Mouse (Mus musculus) stomach, embryonic 16.5 days (tissue): ENCODE data around the gene Ranbp3. TPM values are rescaled to one million over a fixed set of nuclear protein-coding genes. Genes with fewer than 3 reads are reported as not detected.

Source experiments
- ATAC-seq: fragments of 200-750 bp; cut with Nextera tagmentation; 2 replicates; pipeline ENCODE4 v1.8.0; 2017; ENCODE audit warnings: moderate number of reproducible peaks, moderate TSS enrichment; ENCODE audit not compliant: insufficient read depth, low FRiP score
- H3K27ac ChIP-seq: fragments of 300-500 bp; sonication (generic); 2 replicates; pipeline ENCODE4 v1.5.1; 2014; ENCODE audit warnings: low read length
- H3K27me3 ChIP-seq: fragments of 300-500 bp; sonication (generic); 2 replicates; pipeline ENCODE4 v1.6.1; 2014; ENCODE audit warnings: low read length, control low read depth, mixed read lengths; ENCODE audit not compliant: control insufficient read depth, insufficient read depth
- H3K36me3 ChIP-seq: fragments of 300-500 bp; sonication (generic); 2 replicates; pipeline ENCODE4 v1.6.1; 2014; ENCODE audit warnings: low read length; ENCODE audit not compliant: control insufficient read depth, insufficient read depth
- H3K4me1 ChIP-seq: fragments of 300-500 bp; sonication (generic); 2 replicates; pipeline ENCODE4 v1.6.1; 2014; ENCODE audit warnings: low read length, control low read depth, mixed read lengths; ENCODE audit not compliant: control insufficient read depth, insufficient read depth
- H3K4me2 ChIP-seq: fragments of 300-500 bp; sonication (generic); 2 replicates; pipeline ENCODE4 v1.6.1; 2014; ENCODE audit warnings: low read depth, low read length, mixed read lengths
- H3K4me3 ChIP-seq: fragments of 300-500 bp; sonication (generic); replicated peaks from 2 replicates; pipeline ENCODE4 v1.5.1; 2014; ENCODE audit warnings: mild to moderate bottlenecking, low read length
- H3K9ac ChIP-seq: fragments of 300-500 bp; sonication (generic); 2 replicates; pipeline ENCODE4 v1.6.1; 2014; ENCODE audit warnings: low read length
- H3K9me3 ChIP-seq: fragments of 300-500 bp; sonication (generic); replicated peaks from 2 replicates; pipeline ENCODE4 v1.6.1; 2016; ENCODE audit warnings: low read length, control low read depth; ENCODE audit not compliant: control insufficient read depth
- WGBS: fragments of 180-500 bp; shearing (Covaris S2); extraction: QIAGEN DNeasy Blood & Tissue Kit; methylation state at CpG from one replicate; pipeline ENCODE4 v1.1.7; 2014; 5-methylcytosine and 5-hydroxymethylcytosine counted together
- polyA plus RNA-seq: library from polyadenylated mRNA; unstranded; fragments of >200 nt; fragmentation: Nextera tagmentation; extraction: Ambion mirVana; gene quantifications from 2 replicates; pipeline ENCODE4 v1.2.1, GENCODE M21; 2015

Ranbp3 gene
- polyA plus RNA-seq, 1 experiment from 2014 or later = 79.7 TPM

DNA sequence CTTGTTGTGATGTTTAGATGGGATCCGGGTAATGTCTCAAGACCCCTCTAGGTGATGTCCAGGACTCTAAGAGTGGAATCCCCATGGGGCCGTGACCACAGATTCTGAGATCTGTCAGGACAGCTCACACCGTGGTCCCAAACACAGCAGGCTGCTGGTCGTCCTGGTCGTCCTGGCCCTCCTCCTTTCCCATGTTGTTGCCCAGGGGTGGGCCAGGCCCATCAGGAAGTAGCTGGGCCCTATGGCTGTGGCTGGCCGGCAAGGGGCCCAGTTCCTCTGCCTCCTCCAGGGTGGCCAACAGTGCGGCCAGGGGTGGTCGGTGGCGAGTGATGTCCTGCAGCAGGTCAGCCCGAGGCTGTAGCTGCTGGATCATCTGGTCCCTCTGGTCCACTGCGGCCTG lies 42.3 kb downstream of the Ranbp3 start:
- Histone ChIP-seq H3K4me3 (no peak overlapping the region), H3K9me3 (no peaks in the 10 kb centered on the region), H3K9ac (peak overlapping the region; percentile 72), H3K27ac (no peak overlapping the region), H3K27me3 (no peaks in the 10 kb centered on the region), H3K36me3 (peaks cover 5% of the 10 kb centered on the region; the same call in 1 of the 2 replicates), H3K4me2 (0 out of 2 replicates have a peak overlapping the region, but pooled peaks have one; percentile 57), H3K4me1 (peaks cover 23% of the 10 kb centered on the region)
- no peak for ATAC-seq
- 57% methylated on average over 11 of the region's 11 CpGs for WGBS

- no peak for ATAC-seq
- Histone ChIP-seq H3K4me1 (peaks cover 23% of the 10 kb centered on the region), H3K9me3 (no peaks in the 10 kb centered on the region), H3K27ac (peak overlapping the region; percentile 50; the same call in 1 of the 2 replicates), H3K36me3 (no peaks in the 10 kb centered on the region), H3K4me3 (peak overlapping the region; percentile 93), H3K27me3 (no peaks in the 10 kb centered on the region), H3K4me2 (peak overlapping the region; percentile 57), H3K9ac (peak overlapping the region; percentile 72)
- 22% methylated on average over 22 of the region's 22 CpGs for WGBS
Measured at GRCm38 (mm10) chr17:56715914-56716654, 43.0 kb downstream of the Ranbp3 start.

DNA sequence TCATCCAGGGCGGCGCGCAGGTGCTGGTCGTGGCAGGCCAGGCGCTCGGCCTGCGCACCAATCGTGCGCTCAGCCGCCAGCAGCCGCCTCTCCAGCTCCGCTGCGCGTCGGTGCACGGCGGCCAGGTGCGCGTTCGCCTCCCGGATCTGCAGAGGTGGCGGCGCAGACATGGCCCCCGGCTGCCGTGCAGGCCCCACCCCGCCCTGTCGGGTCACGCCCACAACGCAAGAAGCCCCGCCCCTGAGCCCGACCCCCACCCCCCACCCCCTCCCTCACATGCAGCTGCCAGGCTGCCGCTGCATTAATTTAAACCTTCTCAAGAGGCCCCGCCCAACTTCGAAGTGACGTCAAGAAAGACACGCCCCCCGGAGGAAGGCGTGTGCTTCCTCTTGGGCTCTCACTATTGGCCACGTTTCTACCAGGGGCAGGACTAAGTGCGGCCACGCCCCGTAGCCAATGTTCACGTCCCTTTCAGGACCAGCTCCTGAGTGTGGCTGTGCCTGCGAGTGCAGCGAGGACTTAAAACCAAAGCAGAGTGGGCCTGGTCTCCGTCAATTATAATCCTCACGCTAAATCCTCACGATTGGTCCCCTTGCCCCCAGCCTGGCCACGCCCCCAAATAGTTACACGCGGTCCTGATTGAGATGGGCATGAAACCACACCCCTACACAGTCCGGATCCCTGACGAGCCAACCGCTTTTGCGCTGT lies 43.7 kb downstream of the Ranbp3 start:
- H3K4me1 ChIP-seq = peaks cover 23% of the 10 kb centered on the region
- H3K9me3 ChIP-seq = no peaks in the 10 kb centered on the region
- peak overlapping the region; percentile 88 for H3K27ac ChIP-seq
- H3K9ac ChIP-seq = peak overlapping the region; percentile 92
- H3K27me3 ChIP-seq = no peaks in the 10 kb centered on the region
- H3K4me2 ChIP-seq = peak overlapping the region; percentile 57
- ATAC-seq = peak; percentile 95
- WGBS = under 1% methylated on average over 54 of the region's 55 CpGs
- peak overlapping the region; percentile 93 for H3K4me3 ChIP-seq
- H3K36me3 ChIP-seq = no peaks in the 10 kb centered on the region

GRCm38 (mm10) chr17:56717363-56718058 lies 44.4 kb downstream of the Ranbp3 start, which contains the start of the genes Ndufa11 and Vmac:
TSS of gene Ndufa11 (plus strand) at chr17:56717767.
TSS of gene Vmac (minus strand) at chr17:56718022.
- H3K9ac ChIP-seq = peak within 1 kb of the TSS; percentile 92
- no peaks in the 10 kb centered on the region for H3K9me3 ChIP-seq
- no peaks in the 10 kb centered on the region for H3K27me3 ChIP-seq
- H3K27ac ChIP-seq = peak within 1 kb of the TSS; percentile 88
- H3K4me1 ChIP-seq = peaks cover 23% of the 10 kb centered on the region
- H3K4me3 ChIP-seq = peak within 1 kb of the TSS; percentile 93
- no peaks in the 10 kb centered on the region for H3K36me3 ChIP-seq
- peak within 1 kb of the TSS; percentile 57 for H3K4me2 ChIP-seq
- under 1% methylated on average over 59 of the region's 59 CpGs for WGBS
- peak; percentile 71 for ATAC-seq

DNA sequence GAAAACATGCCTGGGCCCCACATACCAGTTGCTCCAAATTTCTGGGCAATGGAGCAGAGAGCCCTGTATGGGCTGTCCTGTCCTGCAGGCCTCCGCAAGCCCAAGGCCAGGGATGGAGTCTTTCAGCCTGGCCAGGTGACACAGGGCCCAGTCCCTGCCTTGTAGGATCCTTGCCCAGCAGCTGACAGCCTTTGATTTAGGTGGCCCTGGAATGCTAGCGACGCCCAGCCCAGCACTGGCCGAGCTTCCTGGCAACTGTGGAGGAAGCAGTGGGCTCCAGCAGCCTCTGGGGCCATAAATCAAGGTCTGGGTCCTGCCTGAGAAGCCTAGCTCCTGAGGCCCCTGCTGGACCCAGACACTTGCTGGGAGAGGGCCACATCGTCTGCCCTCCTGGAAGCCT lies 49.3 kb downstream of the Ranbp3 start:
- Histone ChIP-seq H3K9me3 (no peaks in the 10 kb centered on the region), H3K4me2 (no peak overlapping the region), H3K27ac (no peak overlapping the region), H3K4me1 (peaks cover 22% of the 10 kb centered on the region), H3K36me3 (no peaks in the 10 kb centered on the region), H3K27me3 (no peaks in the 10 kb centered on the region), H3K9ac (no peak overlapping the region), H3K4me3 (no peak overlapping the region)
- no peak for ATAC-seq
- WGBS = 47% methylated on average over 5 of the region's 5 CpGs

DNA sequence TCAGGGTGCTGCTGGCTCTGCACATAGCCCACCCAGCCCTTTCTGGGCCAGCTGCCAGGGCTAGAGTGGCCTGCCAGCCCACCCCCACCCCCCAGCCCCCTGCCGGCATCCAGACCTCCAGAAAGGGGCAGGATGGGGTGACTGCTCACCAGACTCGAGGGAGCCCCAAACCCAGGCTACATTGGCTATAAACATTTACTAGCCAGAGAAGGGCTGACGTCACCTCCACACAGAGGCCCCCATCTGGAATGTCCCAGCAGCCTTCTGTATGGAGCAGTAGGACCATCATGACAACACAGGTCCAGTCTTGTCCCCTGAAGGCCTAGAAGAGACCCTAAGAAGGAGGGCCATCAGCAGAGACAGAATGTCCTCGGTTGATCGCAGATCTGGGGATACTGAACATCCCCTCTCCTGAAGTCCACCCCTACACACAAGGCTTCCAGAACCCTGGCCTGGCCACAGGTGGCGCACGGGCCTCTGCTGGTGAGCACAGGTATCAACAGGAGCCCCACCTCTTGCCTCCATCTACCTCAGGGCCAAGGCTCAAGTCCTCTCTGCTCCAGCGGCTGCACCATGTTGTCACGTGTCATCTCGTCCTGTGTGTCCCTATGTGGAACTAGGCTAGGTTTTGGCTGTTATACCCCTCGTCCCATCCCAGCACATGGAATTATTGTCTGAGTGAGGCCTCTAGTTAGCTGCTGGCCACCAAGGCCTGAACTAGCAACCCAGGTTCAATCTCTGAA lies 50.5 kb downstream of the Ranbp3 start:
- Histone ChIP-seq H3K4me1 (peaks cover 29% of the 10 kb centered on the region), H3K4me3 (no peak overlapping the region), H3K9me3 (no peaks in the 10 kb centered on the region), H3K27me3 (no peaks in the 10 kb centered on the region), H3K4me2 (no peak overlapping the region), H3K9ac (peak overlapping the region; percentile 32; the same call in 1 of the 2 replicates), H3K27ac (no peak overlapping the region), H3K36me3 (no peaks in the 10 kb centered on the region)
- no peak for ATAC-seq
- 70% methylated on average over 11 of the region's 11 CpGs for WGBS

DNA sequence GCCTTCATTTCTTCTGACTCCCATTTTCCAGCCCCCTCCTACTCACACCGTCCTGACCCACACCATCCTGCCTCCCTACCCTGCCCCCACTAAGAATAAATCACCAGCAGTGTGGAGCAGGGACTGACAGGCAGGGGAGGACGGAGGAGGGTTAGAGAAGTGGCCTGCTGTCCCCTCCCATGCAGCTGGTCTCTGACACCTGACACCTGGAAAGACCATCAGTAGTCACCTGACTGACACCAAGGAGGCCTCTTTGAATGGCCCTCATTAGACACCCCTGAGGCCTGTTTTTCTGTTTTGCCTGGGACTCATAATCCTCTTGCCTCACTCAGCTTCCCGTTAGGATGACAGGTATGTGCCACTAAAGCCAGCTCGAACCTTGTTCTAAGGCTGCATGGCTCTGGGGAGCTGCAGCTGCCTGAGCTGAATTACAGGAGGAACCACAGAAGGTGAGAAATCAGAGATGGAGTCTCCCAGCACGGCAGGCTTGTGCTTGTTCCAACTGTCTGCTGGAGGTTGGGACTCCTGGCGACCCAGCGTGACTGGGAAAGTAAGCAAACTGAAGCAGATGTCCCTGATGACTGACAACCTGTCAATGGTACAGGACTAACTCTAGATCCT lies 54.0 kb downstream of the Ranbp3 start:
- Histone ChIP-seq H3K27me3 (no peaks in the 10 kb centered on the region), H3K4me2 (peak overlapping the region; percentile 34; the same call in 1 of the 2 replicates), H3K4me1 (peaks cover 26% of the 10 kb centered on the region), H3K27ac (peak overlapping the region; percentile 73), H3K4me3 (no peak overlapping the region), H3K36me3 (no peaks in the 10 kb centered on the region), H3K9me3 (no peaks in the 10 kb centered on the region), H3K9ac (peak overlapping the region; percentile 35)
- no peak for ATAC-seq
- 12% methylated on average over 7 of the region's 7 CpGs for WGBS

- peak; percentile 24; the same call in 1 of the 2 replicates for ATAC-seq
Measured at GRCm38 (mm10) chr17:56727659-56728058, 54.6 kb downstream of the Ranbp3 start.

More at GRCm38 (mm10) chr17:56727659-56728058, 54.6 kb downstream of the Ranbp3 start:
- H3K9me3 ChIP-seq = no peaks in the 10 kb centered on the region
- no peaks in the 10 kb centered on the region for H3K36me3 ChIP-seq
- H3K27me3 ChIP-seq = no peaks in the 10 kb centered on the region
- H3K9ac ChIP-seq = peak overlapping the region; percentile 35
- peaks cover 26% of the 10 kb centered on the region for H3K4me1 ChIP-seq
- 8% methylated on average over 12 of the region's 12 CpGs for WGBS
- no peak overlapping the region for H3K4me3 ChIP-seq
- H3K27ac ChIP-seq = peak overlapping the region; percentile 73
- peak overlapping the region; percentile 34; the same call in 1 of the 2 replicates for H3K4me2 ChIP-seq
